Mouse (Mus musculus) small intestine, adult 2 months (tissue): ENCODE data around the gene Hecw2. TPM values are rescaled to one million over a fixed set of nuclear protein-coding genes. Genes with fewer than 3 reads are reported as not detected.

Experiments used
- H3K27ac ChIP-seq: fragments of 200-500 bp; 2 replicates; pipeline ENCODE4 v1.5.1; 2012; ENCODE audit warnings: low read depth, low read length, control low read depth, inconsistent platforms; ENCODE audit not compliant: insufficient read depth
- H3K27me3 ChIP-seq: fragments of 200-500 bp; 2 replicates; pipeline ENCODE4 v1.6.1; 2012; ENCODE audit warnings: mild to moderate bottlenecking, moderate library complexity, low read length, inconsistent platforms; ENCODE audit not compliant: control insufficient read depth, insufficient read depth
- H3K36me3 ChIP-seq: fragments of 200-500 bp; 2 replicates; pipeline ENCODE4 v1.6.1; 2012; ENCODE audit warnings: mild to moderate bottlenecking, low read length, control low read depth, inconsistent platforms; ENCODE audit not compliant: control insufficient read depth, insufficient read depth
- H3K4me1 ChIP-seq: fragments of 200-500 bp; 2 replicates; pipeline ENCODE4 v1.6.1; 2012; ENCODE audit warnings: low read length, inconsistent platforms, mixed read lengths; ENCODE audit not compliant: control insufficient read depth, insufficient read depth, insufficient read length
- H3K4me3 ChIP-seq: fragments of 200-500 bp; 2 replicates; pipeline ENCODE4 v1.5.1; 2012; ENCODE audit warnings: low read depth, mild to moderate bottlenecking, control low read depth, inconsistent platforms, low read length, moderate library complexity
- CTCF ChIP-seq: fragments of 200-500 bp; IDR thresholded peaks from 2 replicates; pipeline ENCODE4 v1.5.1; 2012; ENCODE audit warnings: low read depth, mild to moderate bottlenecking, control low read depth, inconsistent platforms, low read length, moderate library complexity, mixed read lengths; ENCODE audit not compliant: insufficient replicate concordance, insufficient read length; ENCODE audit errors: extremely low read depth
- POLR2A ChIP-seq: fragments of 200-500 bp; IDR thresholded peaks from 2 replicates; pipeline ENCODE4 v1.6.1; 2012; ENCODE audit warnings: low read depth, mild to moderate bottlenecking, control low read depth, inconsistent platforms, low read length, moderate library complexity
- WGBS: fragments of 180-500 bp; shearing (Covaris S2); methylation state at CpG from one replicate; pipeline ENCODE4 v1.1.7; 2018; 5-methylcytosine and 5-hydroxymethylcytosine counted together
- polyA plus RNA-seq: library from polyadenylated mRNA; depleted of rRNA; stranded (reverse); fragments of >200 nt; gene quantifications from 2 replicates; pipeline ENCODE4 v1.2.3, GENCODE M21; 2012

Hecw2 gene
- polyA plus RNA-seq, 1 experiment, result 0.25 TPM

DNA sequence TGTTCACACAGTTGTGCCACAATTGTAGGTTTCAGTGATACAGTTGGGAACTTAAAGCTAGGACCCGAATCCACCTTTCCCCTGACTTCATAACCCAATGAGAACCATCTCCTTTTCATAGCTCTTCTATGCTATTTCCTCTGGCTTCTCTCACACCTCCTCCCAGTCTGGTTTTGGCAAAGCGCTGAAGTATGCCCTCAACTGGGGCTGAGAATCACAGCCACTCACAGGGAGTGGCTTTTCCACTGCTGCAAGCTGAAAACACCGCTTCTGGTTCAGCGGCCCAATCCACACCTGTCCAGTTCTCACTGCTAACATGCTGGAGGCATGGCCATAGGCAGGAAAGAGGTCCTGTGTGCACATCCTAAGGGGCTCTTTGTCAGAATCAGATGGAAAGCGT is 300.7 kb downstream of the Hecw2 start:
- no peaks in the 10 kb centered on the region for H3K27me3 ChIP-seq

GRCm38 (mm10) chr1:53890380-53890779 is 304.6 kb downstream of the Hecw2 start:
- Histone ChIP-seq H3K4me1 (peaks cover 21% of the 10 kb centered on the region; the same call in 1 of the 2 replicates), H3K27me3 (no peaks in the 10 kb centered on the region), H3K27ac (no peak overlapping the region), H3K36me3 (no peaks in the 10 kb centered on the region), H3K4me3 (no peak overlapping the region)
- TF ChIP-seq CTCF, result no peak
- TF ChIP-seq POLR2A, result no peak
- WGBS, result 44% methylated on average over 3 of the region's 3 CpGs

More for the DNA sequence above, 300.7 kb downstream of the Hecw2 start:
- no peak for TF ChIP-seq POLR2A
- TF ChIP-seq CTCF, result no peak
- Histone ChIP-seq H3K36me3 (no peaks in the 10 kb centered on the region), H3K27ac (no peak overlapping the region; the same call in 1 of the 2 replicates), H3K4me3 (no peak overlapping the region), H3K4me1 (peaks cover 12% of the 10 kb centered on the region; the same call in 1 of the 2 replicates)
- WGBS, result 48% methylated on average over 5 of the region's 5 CpGs

DNA sequence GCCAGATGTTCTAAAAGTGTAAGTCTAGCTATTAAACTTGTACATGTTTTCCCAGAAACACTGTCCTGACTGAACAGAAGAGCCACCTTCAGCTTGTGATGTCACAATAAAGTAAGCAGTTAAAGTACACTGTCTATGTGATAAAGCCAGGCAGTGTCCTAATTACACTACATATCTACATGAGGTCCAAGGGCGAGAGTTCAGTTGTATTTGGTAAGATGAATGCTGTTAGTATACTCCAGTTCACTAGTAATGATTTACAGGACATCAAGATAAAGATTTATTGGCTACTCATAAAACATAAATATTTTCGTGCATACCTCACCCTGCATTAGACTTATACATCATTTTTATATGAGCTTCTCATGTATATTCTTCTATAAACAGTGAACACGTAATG is 305.2 kb downstream of the Hecw2 start:
- H3K4me1 ChIP-seq, result peaks cover 21% of the 10 kb centered on the region; the same call in 1 of the 2 replicates
- WGBS, result 31% methylated on average over 3 of the region's 3 CpGs
- H3K27me3 ChIP-seq, result no peaks in the 10 kb centered on the region
- H3K4me3 ChIP-seq, result no peak overlapping the region
- H3K36me3 ChIP-seq, result no peaks in the 10 kb centered on the region
- no peak for TF ChIP-seq POLR2A
- no peak for TF ChIP-seq CTCF
- peak overlapping the region; percentile 80; the same call in 1 of the 2 replicates for H3K27ac ChIP-seq

- 64% methylated on average over 2 of the region's 2 CpGs for WGBS
- Histone ChIP-seq H3K27me3 (no peaks in the 10 kb centered on the region), H3K27ac (no peak overlapping the region), H3K36me3 (no peaks in the 10 kb centered on the region), H3K4me3 (no peak overlapping the region), H3K4me1 (peaks cover 9% of the 10 kb centered on the region)
- TF ChIP-seq POLR2A (no peak), CTCF (no peak)
Observed at GRCm38 (mm10) chr1:53882480-53882879, 312.5 kb downstream of the Hecw2 start.

DNA sequence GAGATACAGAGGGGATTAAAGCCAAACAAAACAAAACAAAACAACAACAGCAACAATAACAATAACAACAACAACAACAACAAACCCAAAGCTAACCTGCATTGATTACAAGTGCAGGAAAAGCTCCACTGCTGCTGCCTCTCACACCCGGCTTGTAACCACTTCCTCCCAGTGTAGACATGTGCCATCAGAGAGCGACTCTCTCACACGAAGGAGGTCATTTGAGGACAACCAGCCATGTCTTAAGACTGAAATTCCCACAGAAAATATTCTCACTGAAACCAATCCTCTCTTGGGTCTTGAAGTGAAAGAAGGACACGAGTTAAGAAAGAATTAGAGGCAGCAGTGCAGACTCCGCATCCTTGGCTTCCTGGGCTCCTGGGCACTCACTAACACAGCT is 319.0 kb downstream of the Hecw2 start:
- no peaks in the 10 kb centered on the region for H3K27me3 ChIP-seq
- no peaks in the 10 kb centered on the region for H3K36me3 ChIP-seq
- H3K4me3 ChIP-seq, result no peak overlapping the region
- no peak for TF ChIP-seq CTCF
- TF ChIP-seq POLR2A, result no peak
- H3K27ac ChIP-seq, result no peak overlapping the region
- peaks cover 3% of the 10 kb centered on the region; the same call in 1 of the 2 replicates for H3K4me1 ChIP-seq
- WGBS, result 78% methylated on average over 5 of the region's 5 CpGs

DNA sequence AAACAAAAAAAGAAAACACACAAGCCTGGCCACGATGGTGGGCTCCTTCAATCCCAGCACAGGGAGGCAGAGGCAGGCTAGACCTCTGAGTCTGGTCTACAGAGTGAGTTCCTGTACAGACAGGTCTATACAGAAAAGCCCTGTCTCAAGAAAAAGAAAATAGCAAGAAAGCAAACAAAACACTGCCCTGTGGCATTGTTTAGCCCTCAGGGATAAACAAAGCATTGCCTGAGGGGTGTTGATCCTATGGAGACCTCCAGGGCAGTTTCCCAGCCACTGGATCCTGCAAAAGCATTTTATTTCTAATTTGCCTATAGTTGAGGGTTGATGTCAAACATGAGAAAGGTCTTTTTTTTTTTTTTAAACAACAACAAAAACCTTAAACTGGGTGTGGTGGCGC is 327.7 kb downstream of the Hecw2 start:
- no peaks in the 10 kb centered on the region for H3K36me3 ChIP-seq
- TF ChIP-seq CTCF (no peak), POLR2A (no peak)
- H3K27me3 ChIP-seq, result no peaks in the 10 kb centered on the region
- H3K27ac ChIP-seq, result no peak overlapping the region
- peaks cover 3% of the 10 kb centered on the region; the same call in 1 of the 2 replicates for H3K4me1 ChIP-seq
- WGBS, result 93% methylated on average over 2 of the region's 2 CpGs
- H3K4me3 ChIP-seq, result no peak overlapping the region

GRCm38 (mm10) chr1:53866374-53866902 is 328.5 kb downstream of the Hecw2 start:
- TF ChIP-seq POLR2A (no peak), CTCF (no peak)
- 71% methylated on average over 3 of the region's 3 CpGs for WGBS
- H3K4me3 ChIP-seq, result no peak overlapping the region

More at GRCm38 (mm10) chr1:53866374-53866902, 328.5 kb downstream of the Hecw2 start:
- Histone ChIP-seq H3K27ac (no peak overlapping the region), H3K4me1 (peaks cover 3% of the 10 kb centered on the region; the same call in 1 of the 2 replicates), H3K36me3 (no peaks in the 10 kb centered on the region), H3K27me3 (no peaks in the 10 kb centered on the region)
